Mouse (Mus musculus): ENCODE measurements around the gene Adprhl1. TPM values are rescaled to one million over a fixed set of nuclear protein-coding genes. Genes with fewer than 3 reads are reported as not detected.

Adprhl1 gene
- total and polyA plus RNA-seq, 2 experiments from 2014 or later = 0.67 TPM; not detected in 1

DNA sequence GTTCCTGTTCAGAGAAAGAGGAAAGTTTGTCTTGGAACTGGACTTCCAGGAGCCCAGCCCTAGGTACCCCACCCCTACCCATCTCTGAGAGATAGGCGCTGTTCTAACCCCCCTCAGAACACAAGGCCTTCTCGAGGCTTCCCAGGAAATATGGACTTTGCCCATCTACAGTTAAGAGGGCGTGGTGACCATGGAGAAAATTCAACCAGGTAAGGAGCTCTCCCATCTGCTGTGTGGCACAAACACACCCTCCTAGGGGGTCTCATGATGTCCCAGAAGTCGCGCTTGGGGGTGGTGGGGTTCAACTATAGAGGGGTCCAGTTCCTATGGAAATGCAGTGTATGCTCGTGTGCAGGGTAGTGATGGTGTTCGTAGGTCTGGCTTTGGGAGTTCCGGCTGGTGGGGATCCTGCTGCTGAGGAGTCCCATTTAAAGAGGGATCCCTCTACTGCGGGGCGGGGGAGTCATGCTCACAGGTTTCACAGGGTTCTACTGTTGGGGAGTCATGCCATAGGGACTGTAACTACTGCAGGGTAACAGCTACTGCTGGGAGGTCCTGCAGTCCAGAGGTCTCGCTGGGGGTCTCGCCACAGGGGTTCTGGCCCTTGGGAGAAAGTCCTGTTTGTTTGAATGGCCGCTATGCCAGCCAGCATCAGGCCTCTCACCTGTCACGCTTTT is 54.4 kb downstream of the Adprhl1 start:
- no peaks in the 10 kb centered on the region for H3K4me1 ChIP-seq (ENCODE audit: insufficient read depth)
- peaks cover 14% of the 10 kb centered on the region; the same call in 1 of the 2 replicates for H3K27me3 ChIP-seq (ENCODE audit: insufficient read depth, low read length)
- H3K4me2 ChIP-seq (ENCODE audit: low read depth) = peak overlapping the region; percentile 91
- H3K9me3 ChIP-seq (ENCODE audit: low read length) = no peaks in the 10 kb centered on the region
- H3K4me3 ChIP-seq (ENCODE audit: low read depth, low read length) = peak overlapping the region; percentile 83
- no peak for ATAC-seq
- no peak for TF ChIP-seq CTCF (IDR thresholded peaks at IDR 0.05; ENCODE audit: low read depth)
- peak overlapping the region; percentile 66; the same call in 1 of the 2 replicates for H3K9ac ChIP-seq
- no peak for DNase-seq
- no peaks in the 10 kb centered on the region for H3K36me3 ChIP-seq (ENCODE audit: insufficient read depth)
- H3K27ac ChIP-seq (ENCODE audit: low read depth, low read length) = no peak overlapping the region
- WGBS = 31% methylated on average over 14 of the region's 14 CpGs

DNA sequence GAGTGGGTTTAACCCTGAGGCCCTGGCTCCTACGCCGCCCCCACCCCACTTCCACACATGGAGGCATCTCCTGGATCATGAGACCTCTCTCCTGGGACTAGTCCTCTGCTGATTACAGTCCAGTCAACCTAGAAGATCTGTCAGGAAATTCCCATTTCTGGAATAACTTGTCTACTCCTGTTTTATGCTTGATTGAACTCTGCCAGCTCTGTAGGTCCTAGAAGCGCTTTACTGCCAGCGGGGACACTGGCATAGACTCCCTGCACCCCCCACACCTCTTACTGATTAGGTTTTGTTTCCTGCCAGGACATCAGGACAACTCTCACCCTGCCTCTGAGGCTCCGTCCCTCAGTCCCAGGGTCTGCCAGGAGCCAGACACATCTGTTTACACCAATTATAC is 56.5 kb downstream of the Adprhl1 start:
- H3K4me3 ChIP-seq (ENCODE audit: low read depth, low read length) = no peak overlapping the region
- H3K36me3 ChIP-seq (ENCODE audit: insufficient read depth) = no peaks in the 10 kb centered on the region
- no peaks in the 10 kb centered on the region for H3K9me3 ChIP-seq (ENCODE audit: low read length)
- DNase-seq (no peak), ATAC-seq (no peak)
- no peaks in the 10 kb centered on the region for H3K4me1 ChIP-seq (ENCODE audit: insufficient read depth)
- no peak overlapping the region for H3K9ac ChIP-seq
- H3K27ac ChIP-seq (ENCODE audit: low read depth, low read length) = no peak overlapping the region
- peaks cover 14% of the 10 kb centered on the region; the same call in 1 of the 2 replicates for H3K27me3 ChIP-seq (ENCODE audit: insufficient read depth, low read length)
- H3K4me2 ChIP-seq (ENCODE audit: low read depth) = no peak overlapping the region
- 81% methylated on average over 5 of the region's 5 CpGs for WGBS
- TF ChIP-seq CTCF (IDR thresholded peaks at IDR 0.05; ENCODE audit: low read depth) = no peak

GRCm38 (mm10) chr8:13194818-13195217 is 59.1 kb downstream of the Adprhl1 start:
- ATAC-seq (peak; percentile 42), DNase-seq (peak; percentile 28)
- Histone ChIP-seq H3K27me3 (ENCODE audit: insufficient read depth, low read length) (no peaks in the 10 kb centered on the region), H3K4me1 (ENCODE audit: insufficient read depth) (no peaks in the 10 kb centered on the region), H3K9me3 (ENCODE audit: low read length) (no peaks in the 10 kb centered on the region), H3K4me3 (ENCODE audit: low read depth, low read length) (no peak overlapping the region), H3K9ac (peak overlapping the region; percentile 22; the same call in 1 of the 2 replicates), H3K27ac (ENCODE audit: low read depth, low read length) (peak overlapping the region; percentile 31), H3K4me2 (ENCODE audit: low read depth) (no peak overlapping the region), H3K36me3 (ENCODE audit: insufficient read depth) (no peaks in the 10 kb centered on the region)
- no peak for TF ChIP-seq CTCF (IDR thresholded peaks at IDR 0.05; ENCODE audit: low read depth)
- WGBS = 11% methylated on average over 10 of the region's 10 CpGs

DNA sequence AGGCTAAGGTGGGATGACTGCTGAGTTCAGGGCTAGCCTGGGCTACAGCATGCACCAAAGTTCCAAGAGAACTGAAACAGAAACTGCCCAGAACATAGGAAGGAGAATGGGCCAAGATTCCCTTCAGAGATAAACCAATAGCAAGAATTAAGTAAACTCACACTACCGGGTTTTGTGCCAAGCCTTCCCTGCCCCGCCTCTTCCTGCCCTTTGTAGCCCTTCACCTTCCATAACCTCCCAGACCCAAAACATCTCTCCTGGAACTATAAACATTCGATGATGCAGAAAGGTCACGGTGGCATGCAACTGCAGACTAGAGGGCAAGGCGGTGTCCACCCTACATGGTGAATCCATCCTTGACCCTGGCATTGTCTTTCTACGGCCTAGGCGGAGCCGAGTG is 63.7 kb downstream of the Adprhl1 start:
- peaks cover under 1% of the 10 kb centered on the region; the same call in 1 of the 2 replicates for H3K36me3 ChIP-seq (ENCODE audit: insufficient read depth)
- H3K4me1 ChIP-seq (ENCODE audit: insufficient read depth) = no peaks in the 10 kb centered on the region
- no peak overlapping the region for H3K4me3 ChIP-seq (ENCODE audit: low read depth, low read length)
- no peak for TF ChIP-seq CTCF (IDR thresholded peaks at IDR 0.05; ENCODE audit: low read depth)
- ATAC-seq (no peak), DNase-seq (no peak)
- H3K4me2 ChIP-seq (ENCODE audit: low read depth) = no peak overlapping the region
- H3K27ac ChIP-seq (ENCODE audit: low read depth, low read length) = no peak overlapping the region
- WGBS = 95% methylated on average over 8 of the region's 8 CpGs
- no peak overlapping the region for H3K9ac ChIP-seq
- no peaks in the 10 kb centered on the region for H3K9me3 ChIP-seq (ENCODE audit: low read length)
- no peaks in the 10 kb centered on the region for H3K27me3 ChIP-seq (ENCODE audit: insufficient read depth, low read length)

- Histone ChIP-seq H3K9ac (no peak overlapping the region), H3K27me3 (ENCODE audit: insufficient read depth, low read length) (no peaks in the 10 kb centered on the region), H3K4me3 (ENCODE audit: low read depth, low read length) (no peak overlapping the region), H3K27ac (ENCODE audit: low read depth, low read length) (no peak overlapping the region), H3K4me1 (ENCODE audit: insufficient read depth) (no peaks in the 10 kb centered on the region), H3K36me3 (ENCODE audit: insufficient read depth) (peaks cover 5% of the 10 kb centered on the region; the same call in 1 of the 2 replicates), H3K9me3 (ENCODE audit: low read length) (no peaks in the 10 kb centered on the region), H3K4me2 (ENCODE audit: low read depth) (no peak overlapping the region)
- ATAC-seq = no peak
- DNase-seq = no peak
- WGBS = 85% methylated on average over 1 of the region's 1 CpGs
- TF ChIP-seq CTCF (IDR thresholded peaks at IDR 0.05; ENCODE audit: low read depth) = no peak
Measured at GRCm38 (mm10) chr8:13188857-13189256, 65.1 kb downstream of the Adprhl1 start.

- H3K27ac ChIP-seq (ENCODE audit: low read depth, low read length) = no peak overlapping the region
- no peak for ATAC-seq
- H3K9ac ChIP-seq = no peak overlapping the region
- no peaks in the 10 kb centered on the region for H3K4me1 ChIP-seq (ENCODE audit: insufficient read depth)
- no peaks in the 10 kb centered on the region for H3K27me3 ChIP-seq (ENCODE audit: insufficient read depth, low read length)
- WGBS = 81% methylated on average over 13 of the region's 13 CpGs
- H3K4me3 ChIP-seq (ENCODE audit: low read depth, low read length) = no peak overlapping the region
- H3K4me2 ChIP-seq (ENCODE audit: low read depth) = no peak overlapping the region
- no peak for DNase-seq
- TF ChIP-seq CTCF (IDR thresholded peaks at IDR 0.05; ENCODE audit: low read depth) = no peak
- H3K36me3 ChIP-seq (ENCODE audit: insufficient read depth) = peaks cover 5% of the 10 kb centered on the region; the same call in 1 of the 2 replicates
- no peaks in the 10 kb centered on the region for H3K9me3 ChIP-seq (ENCODE audit: low read length)
Measured at GRCm38 (mm10) chr8:13188052-13188555, 65.9 kb downstream of the Adprhl1 start.

- ATAC-seq (no peak), DNase-seq (no peak)
- Histone ChIP-seq H3K27ac (ENCODE audit: low read depth, low read length) (no peak overlapping the region), H3K27me3 (ENCODE audit: insufficient read depth, low read length) (no peaks in the 10 kb centered on the region), H3K4me1 (ENCODE audit: insufficient read depth) (no peaks in the 10 kb centered on the region), H3K9me3 (ENCODE audit: low read length) (no peaks in the 10 kb centered on the region), H3K9ac (no peak overlapping the region), H3K36me3 (ENCODE audit: insufficient read depth) (peaks cover 5% of the 10 kb centered on the region; the same call in 1 of the 2 replicates), H3K4me3 (ENCODE audit: low read depth, low read length) (no peak overlapping the region), H3K4me2 (ENCODE audit: low read depth) (no peak overlapping the region)
- 51% methylated on average over 7 of the region's 7 CpGs for WGBS
- no peak for TF ChIP-seq CTCF (IDR thresholded peaks at IDR 0.05; ENCODE audit: low read depth)
Measured at GRCm38 (mm10) chr8:13187638-13188037, 66.3 kb downstream of the Adprhl1 start.
